Mouse (Mus musculus) ES-Bruce4 (cell line): ENCODE results near the gene Gm42517. TPM values are rescaled to one million over a fixed set of nuclear protein-coding genes. Genes with fewer than 3 reads are reported as not detected.

Experiments
- H3K27ac ChIP-seq: 2 replicates; pipeline ENCODE4 v1.5.1; 2012; ENCODE audit warnings: low read length, inconsistent platforms; ENCODE audit not compliant: insufficient read depth
- H3K27me3 ChIP-seq: 2 replicates; pipeline ENCODE4 v1.6.1; 2012; ENCODE audit warnings: mild to moderate bottlenecking, low read length, inconsistent platforms; ENCODE audit not compliant: control insufficient read depth, poor library complexity, insufficient read depth, severe bottlenecking
- H3K36me3 ChIP-seq: 2 replicates; pipeline ENCODE4 v1.6.1; 2012; ENCODE audit warnings: inconsistent platforms, mild to moderate bottlenecking, low read length, moderate library complexity; ENCODE audit not compliant: control insufficient read depth, poor library complexity, insufficient read depth, severe bottlenecking
- H3K4me1 ChIP-seq: one replicate; pipeline ENCODE4 v1.8.1; 2011; ENCODE audit warnings: low read length; ENCODE audit not compliant: control insufficient read depth, insufficient read depth
- H3K4me3 ChIP-seq: 2 replicates; pipeline ENCODE4 v1.5.1; 2011; ENCODE audit warnings: low read depth, mild to moderate bottlenecking, low read length
- H3K9ac ChIP-seq: 2 replicates; pipeline ENCODE4 v1.6.1; 2012; ENCODE audit warnings: low read depth, mild to moderate bottlenecking, inconsistent platforms; ENCODE audit not compliant: poor library complexity, severe bottlenecking
- H3K9me3 ChIP-seq: replicated peaks from 2 replicates; pipeline ENCODE4 v1.6.1; 2012; ENCODE audit warnings: mild to moderate bottlenecking, low read length, inconsistent platforms; ENCODE audit not compliant: control insufficient read depth, poor library complexity, insufficient read depth, severe bottlenecking
- CTCF ChIP-seq: IDR thresholded peaks from one replicate; pipeline ENCODE4 v1.8.1; 2011; ENCODE audit warnings: low read depth, low read length
- EP300 ChIP-seq: IDR thresholded peaks from 2 replicates; pipeline ENCODE4 v1.6.1; 2011; ENCODE audit warnings: low read depth, low read length; ENCODE audit not compliant: insufficient read depth
- POLR2A ChIP-seq: IDR thresholded peaks from one replicate; pipeline ENCODE4 v1.8.1; 2011; ENCODE audit warnings: low read length; ENCODE audit not compliant: insufficient read depth
- polyA plus RNA-seq: library from polyadenylated mRNA; stranded (reverse); fragments of >200 nt; gene quantifications from 2 replicates; pipeline ENCODE4 v1.2.4, GENCODE M21; 2011; ENCODE audit warnings: low read depth; ENCODE audit not compliant: missing spikeins, insufficient read depth, insufficient read length

Gm42517 gene
- polyA plus RNA-seq, 1 experiment: not detected

GRCm38 (mm10) chr5:108369964-108370363, 2.2 kb upstream of the Gm42517 start:
- Histone ChIP-seq H3K9ac (no peak overlapping the region), H3K4me3 (no peak overlapping the region)
- TF ChIP-seq POLR2A: no peak
- no peak for TF ChIP-seq EP300
- no peak for TF ChIP-seq CTCF

GRCm38 (mm10) chr5:108368851-108369621, 1.3 kb upstream of the Gm42517 start:
- H3K9ac ChIP-seq: 0 out of 2 replicates have a peak overlapping the region, but pooled peaks have one; percentile 12
- peak overlapping the region; percentile 47 for H3K4me3 ChIP-seq
- no peaks in the 10 kb centered on the region for H3K36me3 ChIP-seq
- peaks cover 40% of the 10 kb centered on the region for H3K27me3 ChIP-seq
- no peak overlapping the region for H3K27ac ChIP-seq
- no peaks in the 10 kb centered on the region for H3K9me3 ChIP-seq
- TF ChIP-seq EP300 (no peak), POLR2A (no peak), CTCF (no peak)
- H3K4me1 ChIP-seq: no peaks in the 10 kb centered on the region

More at GRCm38 (mm10) chr5:108369964-108370363, 2.2 kb upstream of the Gm42517 start:
- H3K27me3 ChIP-seq: peaks cover 40% of the 10 kb centered on the region
- no peaks in the 10 kb centered on the region for H3K9me3 ChIP-seq
- H3K27ac ChIP-seq: no peak overlapping the region
- no peaks in the 10 kb centered on the region for H3K4me1 ChIP-seq
- H3K36me3 ChIP-seq: no peaks in the 10 kb centered on the region

DNA sequence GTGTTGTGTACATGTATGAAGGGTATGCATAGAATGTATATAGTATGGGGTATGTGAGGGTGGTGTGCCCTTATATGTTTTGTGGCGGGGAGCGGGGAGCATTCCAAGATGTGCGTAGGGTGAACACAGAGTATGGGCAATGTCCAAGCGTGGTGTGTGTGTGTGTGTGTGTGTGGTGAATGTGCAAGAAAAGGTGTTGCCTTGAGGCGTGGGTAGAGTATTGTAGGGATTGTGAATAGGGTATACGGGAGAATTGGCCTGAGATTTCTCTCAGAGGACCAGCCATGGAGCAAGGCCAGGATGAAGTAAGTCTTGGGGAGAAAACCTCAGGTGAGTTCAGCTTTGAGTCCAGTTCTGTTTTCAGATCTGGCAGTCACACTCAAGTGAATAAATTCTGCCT, 724 bp upstream of the Gm42517 start:
- H3K9ac ChIP-seq: no peak overlapping the region
- no peak overlapping the region for H3K27ac ChIP-seq
- TF ChIP-seq EP300 (no peak), CTCF (no peak), POLR2A (no peak)

DNA sequence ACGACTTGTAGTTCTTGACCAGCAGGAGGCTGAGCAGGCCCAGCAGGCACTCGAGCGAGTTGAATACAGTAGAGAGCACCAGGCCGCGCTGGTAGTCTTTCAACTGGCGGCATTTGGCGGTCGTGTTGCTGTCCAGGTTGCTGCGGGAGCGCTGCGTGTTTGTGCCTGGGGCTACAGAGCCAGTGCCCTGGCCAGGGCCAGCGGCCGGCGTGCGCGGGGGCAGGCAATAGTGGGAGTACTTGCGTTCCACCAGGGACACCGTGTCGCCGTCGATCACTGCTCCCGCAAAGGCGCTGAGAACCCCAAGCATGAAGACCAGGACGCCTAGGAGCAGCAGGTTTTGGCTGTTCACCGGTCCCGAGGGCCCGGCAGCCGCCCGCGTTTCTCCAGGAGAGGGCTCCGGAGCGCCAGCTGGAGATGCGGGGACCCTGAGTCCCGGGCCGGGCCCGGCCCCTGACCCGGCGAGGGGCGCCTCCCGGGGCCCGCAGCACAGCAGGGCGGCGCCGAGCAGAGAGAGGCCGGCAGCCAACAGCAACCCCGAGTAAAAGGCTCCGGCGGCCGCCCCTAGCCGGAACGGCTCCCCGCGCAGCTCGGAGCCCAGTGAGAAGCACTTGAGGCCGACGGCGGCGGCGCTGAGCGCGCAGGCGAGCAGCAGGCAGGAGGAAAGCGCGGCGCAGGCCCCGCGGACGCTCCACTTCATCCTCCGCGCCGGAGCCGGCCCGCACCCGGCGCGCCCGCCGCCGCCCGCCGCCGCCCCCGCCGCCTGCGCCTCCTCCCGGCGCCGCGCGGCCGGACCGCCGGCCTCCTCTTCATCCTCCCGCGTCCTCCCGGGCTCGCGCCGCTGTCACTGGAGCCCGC, 509 bp downstream of the Gm42517 start:
- peak overlapping the region; percentile 69 for H3K9ac ChIP-seq
- H3K4me3 ChIP-seq: peak overlapping the region; percentile 58
- no peaks in the 10 kb centered on the region for H3K36me3 ChIP-seq
- peaks cover 40% of the 10 kb centered on the region for H3K27me3 ChIP-seq
- H3K4me1 ChIP-seq: no peaks in the 10 kb centered on the region
- no peak overlapping the region for H3K27ac ChIP-seq
- no peak for TF ChIP-seq CTCF
- TF ChIP-seq POLR2A: no peak
- TF ChIP-seq EP300: no peak
- no peaks in the 10 kb centered on the region for H3K9me3 ChIP-seq

More for the DNA sequence above, 724 bp upstream of the Gm42517 start:
- no peaks in the 10 kb centered on the region for H3K36me3 ChIP-seq
- peaks cover 40% of the 10 kb centered on the region for H3K27me3 ChIP-seq
- H3K4me3 ChIP-seq: peak overlapping the region; percentile 47
- no peaks in the 10 kb centered on the region for H3K9me3 ChIP-seq
- H3K4me1 ChIP-seq: no peaks in the 10 kb centered on the region

- Histone ChIP-seq H3K27ac (no peak overlapping the region), H3K4me1 (no peaks in the 10 kb centered on the region), H3K4me3 (peak overlapping the region; percentile 58), H3K27me3 (peaks cover 40% of the 10 kb centered on the region), H3K9me3 (no peaks in the 10 kb centered on the region), H3K36me3 (no peaks in the 10 kb centered on the region), H3K9ac (peak overlapping the region; percentile 69)
- no peak for TF ChIP-seq CTCF
- no peak for TF ChIP-seq EP300
- TF ChIP-seq POLR2A: no peak
Measured at GRCm38 (mm10) chr5:108366328-108366983, 1.3 kb downstream of the Gm42517 start.
